Mouse (Mus musculus) liver, embryonic 14.5 days (tissue): ENCODE measurements at regions not wholly inside any gene's neighbourhood (a gene's known extent, or its start where the extent isn't known, plus 50 kb on each side); places are given as distances from the start of the nearest gene placed in this dataset.
"Not testable (repeated sequence)": the region's sequence is repeated elsewhere in the genome, so short reads cannot be mapped to it uniquely, and the experiment has no call there.

Experiments used
- CTCF ChIP-seq: IDR thresholded peaks from 2 replicates; pipeline ENCODE4 v1.5.1; 2016; ENCODE audit warnings: antibody characterized with exemption, low read depth, control low read depth
- EP300 ChIP-seq: IDR thresholded peaks from 2 replicates; pipeline ENCODE4 v1.6.1; 2016; ENCODE audit warnings: antibody characterized with exemption, low read depth

GRCm38 (mm10) chr13:70276884-70277378 is 360.5 kb downstream of the Ice1 start:
- not testable (repeated sequence) for TF ChIP-seq CTCF, EP300
